Mouse (Mus musculus) left cerebral cortex, postnatal 4 days (tissue): Measurements from ENCODE around the gene Lias. TPM values are rescaled to one million over a fixed set of nuclear protein-coding genes. Genes with fewer than 3 reads are reported as not detected.

Experiments used
- DNase-seq: peaks from one replicate; pipeline ENCODE4 v3.0.0-alpha.2; 2022
- intact Hi-C: fragments of 180-260 bp; cut with DNase I; formaldehyde crosslinking; loops from one replicate; pipeline ENCODE4 v1.15.1; 2025
- total RNA-seq, 2 experiments: library from RNA; stranded (reverse); gene quantifications; 2 replicates each; pipeline ENCODE4 v1.2.3; 2021

Lias gene
- total RNA-seq, result 10 to 100 TPM; 33.5 to 35.5 TPM

DNA sequence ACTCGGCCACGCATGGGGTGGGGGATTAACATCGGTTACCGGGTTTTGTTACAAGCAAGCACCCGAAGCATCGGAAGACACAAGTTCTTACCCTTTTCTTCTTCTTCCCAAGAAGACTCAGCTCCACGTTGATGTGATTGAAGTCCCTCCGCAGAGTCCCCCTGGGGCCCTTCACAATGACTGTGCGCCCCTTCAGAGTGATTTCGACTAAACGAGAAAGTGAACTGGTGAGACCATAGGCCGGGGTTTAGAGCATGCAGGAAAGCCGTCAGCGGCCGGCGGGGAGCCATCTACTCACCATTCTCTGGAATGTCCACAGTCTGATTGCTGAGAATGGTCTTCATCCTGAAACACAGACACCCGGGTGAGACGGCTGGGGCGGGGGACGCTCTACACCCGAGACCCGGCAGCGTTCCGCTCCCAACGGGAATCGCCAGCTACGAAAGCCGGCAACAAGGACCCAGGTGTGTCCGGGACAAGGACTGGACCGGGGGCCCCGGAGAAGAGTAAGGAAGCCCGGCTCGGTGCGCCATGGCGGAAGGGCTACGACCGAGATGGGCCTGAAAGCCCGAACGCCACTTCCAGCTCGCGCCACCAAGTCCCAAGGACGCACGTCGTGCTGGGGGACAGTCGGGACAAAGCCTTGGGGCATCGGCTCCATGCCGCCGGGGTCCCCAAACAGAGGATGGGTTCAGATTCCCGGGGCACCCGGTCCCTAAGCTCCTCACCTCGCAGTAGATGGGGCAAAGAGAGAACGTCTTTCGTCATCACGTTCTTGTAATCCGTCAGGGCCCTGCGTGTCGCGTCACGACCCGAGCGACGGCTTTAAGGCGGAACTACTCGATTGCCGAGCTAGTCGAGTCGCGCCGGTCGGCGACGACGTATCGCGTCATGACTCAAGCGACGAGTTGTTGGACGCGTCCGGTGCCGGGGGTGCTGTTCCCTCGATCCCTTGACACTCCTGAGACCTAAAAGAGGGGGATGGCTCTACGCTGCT lies at the start of gene Lias, which contains the start of gene Rpl9:
TSS of gene Lias (plus strand) at position 850 of the 997 bp plus-strand sequence.
TSS of gene Rpl9 (minus strand) at position 797 of the 997 bp plus-strand sequence.
- DNase-seq, result peak; percentile 99
- intact Hi-C loops, result loop anchor here (10.0 kb wide), 1 partner anchor 386 kb away; no protein-coding TSS in a partner anchor

DNA sequence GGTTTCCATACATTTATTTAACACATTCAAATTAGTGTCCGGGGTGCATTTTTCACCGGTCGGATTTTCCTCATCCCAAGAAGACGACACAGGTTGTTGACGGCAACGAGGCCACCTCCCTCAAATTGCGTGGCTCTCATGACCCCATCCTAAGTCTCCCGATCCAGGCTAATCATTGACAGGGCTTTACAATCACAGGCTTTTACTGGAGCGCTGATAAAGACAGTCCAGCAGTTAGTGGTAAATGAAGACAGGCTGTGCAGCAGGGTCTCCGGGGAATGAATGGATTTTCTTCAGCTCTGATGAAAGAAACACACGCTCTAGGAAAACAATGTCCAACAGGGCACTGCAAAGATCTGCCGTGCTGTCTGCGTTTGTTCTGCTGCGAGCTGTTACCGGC lies 43.1 kb upstream of the Lias start, which contains the start of gene Klb:
TSS of gene Klb (plus strand) at position 147 of the 400 bp plus-strand sequence.
- DNase-seq, result no peak
- intact Hi-C loops, result no loop called here

DNA sequence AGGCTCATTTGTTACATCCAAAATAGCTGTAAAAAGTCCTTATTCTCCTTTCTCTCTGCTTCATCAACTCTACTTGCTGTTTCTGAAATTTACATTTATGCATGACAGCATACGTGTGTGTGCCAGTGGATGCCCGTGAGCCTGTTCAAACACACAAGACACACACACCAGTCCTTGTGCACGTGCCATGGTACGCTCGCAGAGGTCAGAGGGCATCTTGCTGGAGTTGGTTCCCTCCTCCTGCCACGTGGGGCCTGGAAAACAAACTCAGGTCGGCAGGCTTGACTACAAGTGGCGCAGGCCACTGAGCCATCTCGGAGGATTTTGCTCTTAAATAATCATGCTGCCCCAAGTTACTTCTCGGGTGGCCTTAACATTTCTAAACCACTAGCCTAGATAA lies 40.8 kb upstream of the Lias start:
- DNase-seq, result no peak
- intact Hi-C loops, result no loop called here

DNA sequence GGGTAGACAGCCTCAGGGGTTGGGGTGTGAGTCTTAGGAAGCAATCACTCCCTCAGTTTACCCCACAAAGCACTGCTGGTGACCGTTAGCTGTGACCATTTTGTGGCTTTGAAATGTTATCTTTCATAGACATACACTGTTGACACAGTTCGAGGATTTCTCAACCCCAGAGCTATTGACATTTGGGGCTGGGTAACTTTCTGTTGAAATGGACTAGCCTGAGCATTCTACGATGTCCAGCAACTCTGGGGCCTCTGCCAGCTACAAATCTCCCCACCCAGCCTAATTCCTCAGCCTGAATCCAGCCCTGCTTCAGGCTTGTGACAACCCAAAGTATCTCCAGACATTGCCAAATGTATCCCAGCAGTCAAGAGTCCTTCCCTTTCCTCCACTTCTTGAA lies 37.2 kb upstream of the Lias start:
- DNase-seq, result no peak

DNA sequence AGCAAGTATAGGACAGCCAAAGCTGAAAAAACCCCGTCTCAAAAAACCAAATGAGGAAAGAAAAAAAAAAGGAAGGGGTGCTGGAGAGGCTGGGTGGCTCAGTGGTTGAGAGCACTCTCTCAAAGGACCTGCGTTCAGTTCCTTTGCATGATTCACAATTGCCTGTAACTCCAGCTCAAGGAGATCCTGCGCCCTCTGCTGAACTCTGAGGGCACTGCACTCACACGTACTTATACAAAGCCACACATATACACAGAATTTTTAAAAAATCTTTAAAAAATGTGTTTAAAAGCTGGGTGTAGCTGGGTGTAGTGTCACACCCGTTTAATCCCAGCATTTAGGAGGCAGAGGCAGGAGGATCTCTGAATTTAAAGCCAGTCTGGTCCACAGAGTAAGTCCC lies 36.3 kb upstream of the Lias start:
- intact Hi-C loops, result no loop called here
- DNase-seq, result no peak

More for the DNA sequence above, 37.2 kb upstream of the Lias start:
- intact Hi-C loops, result no loop called here

DNA sequence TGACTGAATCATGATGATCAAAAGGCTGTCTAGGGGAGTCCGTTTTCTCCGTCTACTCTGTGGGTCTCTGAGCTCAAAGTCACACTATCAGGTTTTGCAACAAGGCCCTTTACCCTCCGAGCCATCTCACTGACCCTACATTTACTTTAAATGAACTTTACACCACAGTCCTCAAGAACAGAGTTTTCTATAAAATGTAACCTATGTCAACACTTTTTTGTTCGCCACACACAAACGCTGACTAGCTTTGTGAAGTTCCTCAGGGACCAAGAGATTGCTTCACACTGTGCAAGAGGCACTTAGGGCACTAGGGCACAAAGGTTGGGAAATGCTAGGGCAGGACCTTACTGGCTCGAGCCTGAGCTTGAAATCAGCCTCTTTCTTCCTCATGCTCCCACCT lies 34.4 kb upstream of the Lias start:
- intact Hi-C loops, result no loop called here

DNA sequence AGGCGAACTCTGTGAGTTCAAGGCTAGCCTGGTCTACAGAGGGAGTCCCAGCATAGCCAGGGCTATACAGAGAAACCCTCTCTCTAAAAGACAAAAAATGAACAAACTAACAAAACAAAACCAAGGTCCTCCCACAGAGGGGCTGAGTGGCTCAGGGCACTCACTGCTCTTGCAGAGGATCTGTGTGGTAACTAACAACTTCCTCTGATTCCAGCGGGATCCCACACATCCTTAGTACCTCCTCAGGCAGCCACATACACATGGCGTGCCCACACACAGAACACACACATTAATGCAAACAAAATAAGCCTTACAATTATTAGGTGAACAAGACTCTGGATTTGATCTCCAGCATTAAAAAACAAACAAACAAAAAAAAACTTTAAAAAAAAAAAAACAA lies 33.5 kb upstream of the Lias start:
- no peak for DNase-seq
- intact Hi-C loops, result no loop called here

More for the DNA sequence above, 34.4 kb upstream of the Lias start:
- DNase-seq, result no peak

DNA sequence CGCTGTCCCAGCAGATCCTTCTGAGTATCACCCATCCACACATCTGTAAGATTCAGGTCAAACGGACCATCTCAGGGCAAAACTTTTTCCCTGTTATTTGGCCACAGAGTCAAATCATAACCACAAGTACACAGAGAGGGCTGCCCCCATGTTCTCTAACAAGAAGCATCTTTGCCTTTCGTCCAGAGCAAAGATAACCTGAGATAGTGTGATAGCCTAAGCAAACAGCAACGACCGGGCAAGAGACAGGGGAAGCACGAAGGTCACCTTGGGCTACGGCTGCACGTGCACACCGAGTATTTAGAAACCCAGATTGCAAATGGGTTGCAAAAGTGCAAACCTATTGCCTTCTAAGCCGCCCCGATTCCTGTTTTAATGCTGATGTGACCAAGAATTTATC lies 23.5 kb upstream of the Lias start:
- intact Hi-C loops, result no loop called here
- no peak for DNase-seq

DNA sequence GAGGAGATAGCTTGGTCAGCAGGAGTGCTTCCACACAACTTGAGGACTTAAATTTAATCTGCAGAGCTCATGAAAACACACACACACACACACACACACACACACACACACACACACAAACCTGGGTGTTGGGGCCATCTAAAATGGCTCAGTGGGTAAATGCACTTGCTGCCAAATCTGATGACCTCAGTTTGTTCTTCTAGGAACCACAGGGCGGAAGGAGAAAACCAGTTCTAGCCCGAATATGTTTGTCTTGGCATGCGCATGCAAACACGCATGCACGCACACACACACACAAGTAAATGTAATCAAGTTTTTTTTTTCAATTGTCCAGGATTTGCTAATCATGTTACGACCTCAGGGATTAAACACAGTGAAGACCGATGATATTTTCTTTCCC lies 19.7 kb upstream of the Lias start:
- DNase-seq, result no peak
- intact Hi-C loops, result no loop called here

DNA sequence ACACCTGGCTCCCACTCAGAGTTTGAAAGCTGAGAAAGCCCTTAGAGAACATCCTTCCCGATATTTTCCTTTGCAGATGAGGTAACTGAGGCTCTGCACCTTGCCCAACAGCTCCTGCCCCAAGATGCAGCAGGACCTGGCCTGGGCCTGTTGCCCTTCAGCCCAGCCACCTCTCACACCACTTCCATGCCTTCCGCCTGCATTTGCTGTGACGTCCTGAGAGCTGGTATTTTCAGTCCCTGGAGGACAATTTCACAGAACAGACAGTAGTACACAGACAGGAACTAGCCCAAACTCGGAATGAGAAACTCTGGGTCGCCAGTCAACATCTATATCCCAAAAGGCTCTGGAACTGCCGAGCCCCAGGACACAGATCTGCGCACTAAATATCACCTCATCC lies 16.6 kb upstream of the Lias start:
- intact Hi-C loops, result no loop called here
- no peak for DNase-seq

DNA sequence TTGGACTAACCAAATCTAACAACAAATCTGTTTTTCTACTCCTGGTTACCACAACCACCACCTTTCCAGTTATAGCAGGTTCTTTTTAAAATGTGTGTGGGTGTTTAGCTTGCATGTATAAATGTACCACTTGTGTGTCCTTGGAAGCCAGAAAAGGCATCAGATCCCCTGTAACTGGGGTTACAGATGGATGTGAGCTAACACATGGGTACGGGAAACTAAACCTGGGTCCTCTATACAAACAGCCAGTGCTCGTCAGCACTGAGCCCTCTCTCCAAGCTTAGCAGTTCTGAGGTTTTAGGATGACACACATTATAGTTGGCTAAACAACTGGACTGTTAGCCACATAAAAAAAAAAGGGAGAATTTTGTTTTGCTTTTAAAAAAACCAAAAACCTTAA lies 5.6 kb upstream of the Lias start:
- intact Hi-C loops, result no loop called here
- no peak for DNase-seq

DNA sequence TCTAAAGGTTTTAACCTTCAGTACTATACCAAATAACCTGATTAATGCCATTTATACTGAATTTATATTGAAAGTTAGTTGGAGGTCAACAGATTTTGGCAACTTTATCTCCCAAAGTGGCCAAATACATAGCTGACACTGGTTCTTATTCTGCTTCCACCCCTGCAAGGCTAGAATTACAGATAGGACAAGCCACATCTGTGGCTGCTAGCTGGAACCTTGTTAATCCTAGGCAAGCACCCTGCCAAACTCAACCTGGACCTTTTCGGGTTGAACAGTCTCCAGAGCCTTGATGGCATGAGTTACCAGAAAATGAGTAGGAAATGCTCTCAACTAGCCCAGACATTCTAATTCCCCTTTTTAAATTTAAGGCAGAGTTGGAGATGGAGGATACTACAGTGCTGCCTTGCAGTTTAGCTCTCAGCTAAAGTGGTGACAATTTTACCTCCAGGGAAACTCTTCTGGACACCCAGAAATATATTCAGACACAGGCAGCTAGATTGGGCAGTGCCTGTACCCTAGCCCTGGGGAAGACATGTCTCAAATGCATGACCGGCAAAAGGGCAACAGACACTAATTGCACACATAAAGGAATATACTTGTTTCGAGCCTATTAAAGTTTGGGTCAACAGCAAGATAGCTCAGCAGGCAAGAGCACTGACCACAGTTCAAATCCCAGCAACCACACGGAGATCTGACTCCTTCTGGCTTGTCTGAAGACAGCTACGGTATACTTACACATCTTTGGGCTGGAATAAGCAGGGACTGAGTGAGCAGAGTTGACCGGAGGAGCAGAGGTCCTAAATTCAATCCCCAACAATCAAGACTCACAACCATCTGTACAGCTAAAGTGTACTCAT lies 4.1 kb upstream of the Lias start:
- no peak for DNase-seq
- intact Hi-C loops, result no loop called here

DNA sequence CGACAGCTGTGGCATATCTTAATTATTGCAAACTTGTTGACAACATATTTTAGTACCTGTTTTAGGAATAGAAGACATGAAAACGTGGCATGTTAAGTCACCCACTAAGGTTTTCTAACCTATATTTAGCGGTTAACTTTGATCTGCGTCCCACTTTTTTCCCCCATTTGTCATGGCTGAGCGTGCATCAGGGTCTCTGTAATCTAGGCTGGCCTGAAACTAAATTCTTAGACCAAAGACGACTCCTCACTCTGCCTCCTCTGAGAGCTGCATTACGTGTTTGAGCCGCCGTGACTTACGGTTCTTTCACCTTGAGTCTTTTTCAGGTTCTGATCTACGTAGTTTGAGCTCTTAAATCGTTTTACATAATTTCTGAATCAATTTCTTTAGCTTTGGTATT lies 456 bp downstream of the Lias start:
- intact Hi-C loops, result loop anchor here (10.0 kb wide), 1 partner anchor 387 kb away; no protein-coding TSS in a partner anchor
- DNase-seq, result no peak

DNA sequence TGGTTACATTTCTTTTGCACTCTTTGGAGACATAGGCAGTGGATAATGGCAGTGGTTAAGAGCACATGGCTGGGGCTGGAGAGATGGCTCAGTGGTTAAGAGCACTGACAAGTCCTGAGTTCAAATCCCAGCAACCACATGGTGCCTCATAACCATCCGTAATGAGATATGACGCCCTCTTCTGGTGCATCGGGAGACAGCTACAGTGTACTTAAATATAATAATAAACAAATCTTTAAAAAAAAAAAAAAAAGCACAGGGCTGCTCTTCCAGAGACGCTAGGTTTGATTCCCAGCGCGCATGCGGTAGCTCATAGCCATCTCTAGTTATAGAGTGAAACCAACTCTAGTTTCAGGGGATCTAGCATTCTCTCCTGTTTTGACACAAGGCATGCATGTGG lies 3.1 kb downstream of the Lias start:
- intact Hi-C loops, result loop anchor here (10.0 kb wide), 1 partner anchor 390 kb away; no protein-coding TSS in a partner anchor
- DNase-seq, result no peak

DNA sequence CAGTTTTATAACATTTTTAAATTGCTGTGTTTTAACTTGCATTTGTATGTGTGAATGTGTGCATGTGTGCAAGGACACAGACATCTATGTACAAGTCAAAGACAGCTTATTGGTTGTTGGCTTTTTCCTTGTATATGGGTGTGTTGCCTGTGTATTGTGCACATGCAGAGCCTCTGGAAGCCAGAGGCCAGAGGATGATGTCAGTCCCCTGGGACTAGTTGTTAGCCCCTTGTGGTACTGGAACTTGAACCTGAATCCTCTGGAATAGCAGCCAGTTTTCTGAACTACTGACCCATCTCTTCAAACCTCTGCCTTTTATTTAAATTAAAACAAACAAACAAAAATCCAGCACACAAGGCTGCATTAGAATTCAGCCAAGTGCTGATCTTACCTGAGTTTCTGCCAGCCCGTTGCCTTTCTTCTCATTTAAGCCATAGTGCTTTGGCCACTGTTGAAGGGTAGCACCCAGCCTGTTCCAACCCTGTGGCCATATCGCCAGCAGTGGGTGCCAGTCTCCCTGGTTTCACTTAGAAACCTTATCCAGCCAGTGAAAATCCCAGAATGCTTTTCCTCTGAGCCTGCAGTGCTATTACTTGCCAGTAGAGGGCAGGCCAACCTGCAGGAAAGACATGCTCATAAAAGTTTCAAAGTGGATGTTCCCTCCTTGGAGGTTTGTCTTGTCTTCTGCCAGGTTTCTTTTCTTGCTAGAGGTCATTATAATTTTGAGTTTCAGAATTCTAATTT lies 10.1 kb downstream of the Lias start:
- peak; percentile 78 for DNase-seq
- intact Hi-C loops, result no loop called here

DNA sequence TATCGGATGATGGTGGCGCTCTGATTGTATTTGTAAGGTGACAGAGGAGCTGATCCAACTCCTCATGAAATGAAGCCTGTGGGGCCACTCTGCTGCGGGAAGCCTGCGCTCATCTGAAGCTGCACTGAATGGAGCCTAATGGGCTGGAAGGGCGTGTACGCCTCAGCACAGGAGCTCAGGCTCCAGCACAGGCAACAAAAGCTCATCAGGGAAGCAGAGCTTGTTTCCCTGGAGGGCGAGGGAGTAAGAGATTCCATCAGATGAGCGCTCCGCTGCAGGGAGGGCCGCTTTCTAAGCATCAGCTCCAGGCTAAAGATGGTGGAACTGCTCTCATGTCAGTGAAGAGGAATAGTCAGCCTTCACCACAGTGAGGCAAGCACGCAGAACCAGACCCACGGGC lies 16.7 kb downstream of the Lias start:
- intact Hi-C loops, result no loop called here
- no peak for DNase-seq

DNA sequence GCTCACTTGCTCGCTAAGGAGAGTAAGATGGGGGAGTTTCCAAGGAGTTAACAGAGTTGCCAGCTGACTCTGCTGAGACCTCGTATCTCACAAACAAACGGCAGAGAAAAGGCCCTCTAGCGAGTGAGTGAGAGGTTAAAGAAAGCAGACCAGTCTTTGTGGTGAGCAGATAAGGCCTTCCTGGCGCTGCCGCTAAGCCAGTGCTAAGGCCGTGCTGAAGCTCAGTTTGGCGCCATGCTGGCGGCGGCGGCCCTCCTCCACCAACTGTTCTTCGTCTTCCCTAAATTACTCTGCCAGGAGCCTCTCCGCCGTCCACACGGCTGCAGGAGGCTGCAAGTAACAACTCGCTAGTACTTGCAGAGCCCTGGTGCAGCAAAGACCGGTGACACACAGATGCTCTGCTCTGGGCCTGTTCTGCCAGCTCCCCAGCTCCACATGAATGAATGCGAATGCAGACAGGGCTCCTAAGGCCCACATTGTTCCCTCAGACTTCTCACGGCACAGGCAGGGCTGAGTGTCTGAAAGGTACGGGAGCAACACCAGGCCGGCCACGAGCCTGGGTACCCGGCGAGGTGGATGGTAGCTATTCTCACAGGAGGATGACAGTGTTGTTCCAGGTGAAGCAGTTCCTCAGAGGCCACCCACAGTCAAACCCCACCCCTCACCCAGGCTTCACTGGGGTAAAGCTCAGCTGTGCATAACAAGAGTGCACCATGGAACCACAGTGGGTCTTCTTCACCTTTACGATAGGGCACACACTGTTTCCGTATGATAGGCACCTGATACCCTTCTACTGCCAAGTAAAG lies 24.6 kb downstream of the Lias start:
- peak; percentile 10 for DNase-seq
- intact Hi-C loops, result no loop called here

DNA sequence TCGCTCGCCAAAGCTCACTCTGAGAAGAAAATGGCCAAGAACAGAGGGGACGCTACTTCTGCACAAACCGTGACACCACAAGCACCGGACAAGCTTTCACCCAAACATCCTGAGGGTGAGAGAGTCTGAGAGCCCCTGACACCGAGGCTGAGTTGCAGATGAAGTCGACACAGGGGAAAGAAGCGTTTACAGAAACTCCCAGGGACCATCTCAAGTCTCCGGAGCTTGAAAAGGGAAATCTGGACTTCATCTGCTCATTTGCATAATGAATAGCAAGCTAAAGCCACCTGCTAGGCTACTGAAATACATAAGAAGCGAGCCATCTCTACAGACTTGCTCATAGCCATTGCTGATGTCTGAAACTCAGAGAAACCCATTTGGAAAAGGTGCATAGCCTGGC lies 27.8 kb downstream of the Lias start:
- intact Hi-C loops, result no loop called here
- DNase-seq, result no peak

DNA sequence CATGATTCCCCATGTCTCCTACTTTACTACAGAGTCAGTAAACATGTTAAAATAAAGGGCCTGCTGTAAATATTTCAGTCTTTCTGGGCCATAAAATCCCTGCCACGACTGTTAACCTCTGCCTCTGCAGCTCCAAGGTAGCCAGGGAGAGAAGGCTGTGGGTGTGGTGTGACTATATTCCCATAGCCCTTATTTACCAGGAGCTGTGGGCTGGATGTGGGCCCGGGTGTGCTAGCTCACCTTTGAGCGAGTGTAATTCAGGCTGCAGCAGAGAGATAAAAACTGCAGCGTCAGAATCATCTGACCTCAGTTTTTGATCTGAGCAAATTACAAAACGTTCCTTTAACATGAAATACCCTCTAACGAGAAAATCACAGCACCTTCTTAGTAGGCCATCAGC lies 29.5 kb downstream of the Lias start:
- intact Hi-C loops, result no loop called here

DNA sequence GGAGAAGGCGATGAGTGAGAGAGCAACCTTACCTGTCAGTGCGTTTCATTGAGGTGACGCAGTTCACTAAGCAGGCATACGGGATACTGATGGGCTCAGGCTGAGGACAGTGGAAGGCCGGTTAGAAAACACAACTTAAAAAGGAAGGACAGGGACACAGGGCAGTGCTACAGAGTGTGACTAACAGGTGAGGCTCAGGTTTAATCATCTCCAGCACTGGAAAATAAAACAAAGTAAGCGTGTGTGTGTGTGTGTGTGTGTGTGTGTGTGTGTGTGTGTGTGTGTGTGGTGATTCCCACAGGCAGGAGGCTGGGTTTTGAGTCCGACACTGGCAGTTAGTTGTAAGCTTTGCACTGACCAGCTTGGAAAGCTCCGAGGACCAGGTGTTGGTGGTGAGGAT lies 31.5 kb downstream of the Lias start:
- no peak for DNase-seq
- intact Hi-C loops, result no loop called here

More for the DNA sequence above, 29.5 kb downstream of the Lias start:
- no peak for DNase-seq
